Mouse (Mus musculus) c-Kit-positive CD71-positive TER-119-negative erythroid progenitor cells, embryonic 14.5 days (primary cell): ENCODE results near the gene Sik2.

Source experiments
- DNase-seq: peaks from one replicate; pipeline ENCODE4 v3.0.0-alpha.2; 2013; ENCODE audit warnings: low read depth

The Sik2 gene

DNA sequence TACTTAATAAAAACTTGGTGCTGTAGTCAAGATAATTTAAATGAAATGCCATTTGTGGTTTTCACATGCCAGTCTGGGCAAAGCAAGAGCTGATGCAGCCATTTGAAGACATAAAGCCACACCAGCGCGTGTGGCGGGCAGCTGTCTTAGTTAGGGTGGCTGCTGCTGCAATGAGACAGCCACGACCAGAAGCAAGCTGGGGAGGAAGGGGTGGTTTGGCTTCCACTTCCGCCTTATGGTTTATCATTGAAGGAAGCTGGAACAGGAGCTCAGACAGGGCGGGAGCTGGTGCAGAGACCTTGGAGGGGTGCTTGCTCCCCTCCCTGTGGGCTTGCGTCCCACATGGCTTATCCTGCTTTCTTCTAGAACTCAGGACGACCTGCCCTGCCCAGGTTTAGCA lies 143.1 kb downstream of the Sik2 start:
- DNase-seq, result no peak

DNA sequence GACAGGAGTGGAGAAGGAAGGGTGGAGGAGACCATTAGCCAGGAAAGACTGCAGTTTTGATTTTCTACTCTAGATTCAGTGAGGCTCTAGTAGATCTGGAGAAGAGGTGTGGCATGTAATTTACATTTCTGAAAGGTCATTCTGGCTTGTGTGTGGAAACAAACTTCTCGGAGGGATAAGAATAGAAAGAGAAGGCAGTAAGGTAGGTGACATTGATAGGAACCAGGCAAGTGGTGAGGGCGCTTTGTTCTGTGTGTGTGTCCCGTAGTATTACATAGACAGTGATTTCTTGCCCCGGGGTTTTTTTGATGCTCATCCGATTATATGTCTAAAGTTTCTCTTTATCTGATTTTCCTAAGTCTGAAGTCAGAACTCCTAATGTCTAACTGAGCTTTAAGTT lies 144.0 kb downstream of the Sik2 start:
- no peak for DNase-seq

DNA sequence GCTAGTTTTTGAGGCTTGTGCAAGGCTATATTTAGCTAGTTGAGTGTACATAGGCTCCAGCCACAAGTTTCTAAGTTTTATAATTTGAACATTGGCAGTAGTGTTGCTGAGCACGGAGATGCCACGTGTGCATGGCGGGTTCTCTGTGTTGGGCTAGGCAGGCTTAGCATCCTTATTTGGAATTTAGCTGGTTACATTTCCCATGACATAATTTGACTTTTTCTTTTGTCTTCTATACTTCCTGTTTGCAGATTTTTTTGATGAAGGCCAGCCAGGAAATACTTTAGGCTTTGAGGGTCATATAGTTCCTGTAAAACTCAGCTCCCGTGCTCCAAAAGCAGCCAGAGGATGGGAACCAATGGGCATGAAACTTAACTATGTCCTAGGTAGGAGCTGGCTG lies 145.0 kb downstream of the Sik2 start:
- DNase-seq, result no peak

DNA sequence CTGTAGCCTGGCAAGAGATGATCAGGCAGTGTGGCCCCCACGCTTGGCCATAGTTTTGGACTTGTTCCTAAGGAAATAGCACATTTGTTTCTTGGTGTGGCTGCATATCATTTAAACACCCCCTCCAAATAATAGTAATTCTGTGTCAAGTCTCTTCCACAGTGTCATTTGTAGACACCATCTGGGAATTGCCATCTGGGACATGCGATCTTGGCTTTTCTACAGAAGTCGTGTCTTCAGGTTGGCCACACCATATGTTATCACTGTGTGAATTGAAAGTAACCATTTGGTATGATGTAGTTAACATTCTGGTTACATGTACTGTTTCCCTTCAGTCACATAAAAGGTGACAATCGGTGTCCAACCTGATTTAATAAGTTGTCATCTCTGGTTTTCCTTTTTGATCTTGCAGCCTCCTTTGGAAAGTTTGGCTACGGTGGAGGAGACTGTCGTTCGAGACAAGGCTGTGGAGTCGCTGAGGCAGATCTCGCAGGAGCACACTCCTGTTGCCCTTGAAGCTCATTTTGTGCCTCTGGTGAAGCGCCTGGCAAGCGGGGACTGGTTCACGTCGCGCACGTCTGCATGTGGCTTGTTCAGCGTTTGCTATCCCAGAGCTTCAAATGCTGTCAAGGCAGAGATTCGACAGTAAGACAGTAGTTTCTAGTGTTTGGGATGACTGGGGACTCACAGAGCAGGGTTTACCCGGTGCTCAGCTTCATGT lies 147.6 kb downstream of the Sik2 start:
- no peak for DNase-seq

DNA sequence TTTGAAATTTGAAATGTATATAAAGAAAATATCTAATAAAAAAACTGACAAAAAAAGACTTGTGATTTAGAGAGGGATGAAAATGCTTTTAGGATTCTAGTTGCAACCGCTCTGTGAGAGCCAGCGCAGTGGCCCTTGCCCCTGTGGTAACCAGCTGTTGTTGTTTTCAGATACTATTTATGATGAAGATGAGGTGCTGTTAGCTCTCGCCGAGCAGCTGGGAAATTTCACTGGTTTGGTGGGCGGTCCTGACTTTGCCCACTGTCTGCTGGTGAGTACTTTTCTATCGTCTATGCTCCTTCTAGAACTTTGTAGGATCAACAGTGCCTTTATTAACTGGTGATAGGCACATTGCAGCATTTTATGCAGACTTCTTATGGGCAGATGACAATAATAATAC lies 150.2 kb downstream of the Sik2 start:
- no peak for DNase-seq

DNA sequence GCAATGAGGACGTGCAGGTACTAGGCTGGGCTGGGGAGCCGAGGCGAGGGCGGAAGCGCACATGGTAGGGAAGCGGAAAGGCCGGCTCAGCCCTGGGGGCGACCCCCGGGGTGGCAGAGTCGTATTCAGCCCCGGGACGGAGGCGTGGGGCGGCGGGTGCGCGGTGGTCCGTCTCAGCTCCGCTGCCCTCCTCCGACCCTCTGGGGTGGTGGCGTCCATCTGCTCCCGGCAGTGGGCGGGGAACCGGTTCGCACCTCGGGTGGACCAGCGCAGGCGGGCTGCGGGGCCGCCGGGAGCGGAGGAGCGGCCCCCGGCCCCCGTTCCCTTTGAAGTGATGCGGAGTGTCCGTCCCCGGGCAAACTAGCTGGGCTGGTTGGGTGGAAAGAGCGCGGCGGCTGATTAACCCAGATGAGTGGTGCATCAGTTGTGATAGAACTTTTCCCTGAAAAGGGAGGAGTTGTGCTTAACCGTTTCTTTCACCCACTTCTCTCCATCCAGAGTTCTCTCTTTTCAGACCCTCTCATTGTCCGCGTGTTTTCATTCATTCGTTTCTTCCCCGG lies 151.7 kb downstream of the Sik2 start:
- peak; percentile 56 for DNase-seq

DNA sequence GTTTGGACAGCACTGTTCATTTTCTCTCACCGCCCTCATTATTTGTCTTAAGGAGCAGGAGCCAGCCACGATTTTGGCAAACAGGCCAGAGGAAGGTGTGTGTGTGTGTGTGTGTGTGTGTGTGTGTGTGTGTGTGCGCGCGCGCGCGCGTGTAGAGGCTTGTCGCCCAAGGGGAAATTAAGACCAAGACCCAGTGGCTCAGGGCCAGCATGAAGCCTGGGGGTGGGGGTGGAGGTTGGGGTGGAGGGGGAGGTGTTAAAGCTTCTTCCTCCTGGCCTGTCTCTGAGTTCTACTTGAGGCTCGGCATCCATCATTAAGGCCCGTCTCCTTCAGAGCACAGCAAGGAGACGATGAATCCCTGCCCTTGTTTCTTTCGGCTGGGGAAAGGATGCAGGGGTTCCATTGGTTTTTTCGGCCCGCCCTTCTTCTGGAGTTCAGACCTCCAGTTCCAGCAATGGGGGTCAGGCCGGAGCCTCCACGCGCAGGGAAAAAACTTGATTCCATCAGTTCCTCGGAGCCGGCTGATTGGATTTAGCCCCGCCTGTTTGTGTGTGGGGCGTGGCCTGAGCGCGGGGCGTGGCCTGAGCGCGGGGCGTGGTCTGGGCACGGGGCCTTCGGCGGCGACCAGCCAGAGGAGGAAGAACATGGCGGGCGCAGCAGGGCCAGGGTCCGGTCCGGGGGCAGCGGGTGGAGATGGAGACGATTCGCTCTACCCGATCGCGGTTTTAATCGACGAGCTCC lies 152.4 kb downstream of the Sik2 start:
- peak; percentile 72 for DNase-seq

DNA sequence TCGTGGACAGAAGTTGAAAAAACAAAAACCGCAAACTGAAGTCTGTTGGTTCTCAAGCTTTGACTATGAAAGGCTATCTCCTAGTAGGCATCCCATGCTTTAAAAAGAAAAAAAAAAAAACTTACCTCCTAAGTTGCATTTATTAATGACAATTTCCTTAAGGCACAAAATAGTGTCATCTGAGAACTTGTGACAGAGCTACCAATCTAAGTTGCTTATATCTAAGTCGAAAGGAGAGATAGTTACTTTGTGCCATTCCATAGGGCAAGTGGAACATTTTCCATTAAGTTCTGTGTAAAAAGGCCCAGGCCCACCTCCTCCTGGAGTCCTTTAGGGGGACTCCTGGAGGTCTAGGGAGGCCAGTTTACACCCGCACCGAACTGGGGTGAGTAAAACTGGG lies 153.1 kb downstream of the Sik2 start:
- no peak for DNase-seq

DNA sequence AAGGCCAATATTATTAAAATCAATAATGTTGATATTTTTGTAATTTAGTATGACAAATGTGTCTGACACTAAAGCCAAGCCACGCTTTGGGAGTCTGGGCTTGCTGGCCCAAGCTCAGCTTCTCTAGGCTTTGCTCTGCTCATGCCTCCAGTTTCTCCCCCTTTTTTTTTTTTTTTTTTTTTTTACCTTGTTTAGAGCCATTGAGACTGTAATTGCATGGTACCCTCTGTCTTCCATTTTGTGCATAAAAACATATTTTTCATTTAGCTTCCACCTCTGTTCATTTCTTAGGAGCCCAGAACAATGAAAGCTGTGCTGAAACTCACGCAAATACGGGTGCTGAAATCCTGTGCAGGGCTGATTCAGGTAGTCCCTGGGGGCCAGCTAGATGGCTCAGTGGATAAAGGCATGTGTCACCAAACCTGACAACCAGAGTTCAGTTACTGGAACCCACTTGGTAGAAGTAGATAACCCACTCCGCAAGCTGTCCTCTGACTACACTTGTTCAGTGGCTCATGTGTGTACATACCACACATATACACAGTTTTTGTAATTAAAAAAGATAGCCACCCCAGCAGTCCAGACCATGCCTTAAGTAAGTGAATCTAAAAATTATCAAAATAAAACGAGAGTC lies 153.6 kb downstream of the Sik2 start:
- DNase-seq, result peak; percentile 69

DNA sequence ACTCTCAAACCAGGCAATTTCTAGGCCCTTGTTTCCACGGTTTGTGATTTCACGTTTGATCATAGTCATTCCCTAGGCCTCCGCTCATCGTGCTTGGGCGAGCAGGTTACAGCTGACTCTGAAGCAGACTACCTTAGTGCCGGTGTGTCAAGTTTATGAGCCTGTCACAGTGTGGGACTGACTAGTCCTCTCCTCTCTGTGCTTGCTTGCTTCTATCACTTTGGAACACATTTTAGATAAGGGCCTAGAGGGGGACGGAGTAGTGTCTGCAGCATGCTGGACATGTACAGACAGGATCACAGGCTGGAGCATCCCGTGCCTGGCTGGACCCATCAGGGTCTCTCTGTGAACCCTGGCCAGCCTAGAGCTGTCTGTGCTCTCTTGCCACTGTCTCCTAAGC lies 154.5 kb downstream of the Sik2 start:
- peak; percentile 54 for DNase-seq

DNA sequence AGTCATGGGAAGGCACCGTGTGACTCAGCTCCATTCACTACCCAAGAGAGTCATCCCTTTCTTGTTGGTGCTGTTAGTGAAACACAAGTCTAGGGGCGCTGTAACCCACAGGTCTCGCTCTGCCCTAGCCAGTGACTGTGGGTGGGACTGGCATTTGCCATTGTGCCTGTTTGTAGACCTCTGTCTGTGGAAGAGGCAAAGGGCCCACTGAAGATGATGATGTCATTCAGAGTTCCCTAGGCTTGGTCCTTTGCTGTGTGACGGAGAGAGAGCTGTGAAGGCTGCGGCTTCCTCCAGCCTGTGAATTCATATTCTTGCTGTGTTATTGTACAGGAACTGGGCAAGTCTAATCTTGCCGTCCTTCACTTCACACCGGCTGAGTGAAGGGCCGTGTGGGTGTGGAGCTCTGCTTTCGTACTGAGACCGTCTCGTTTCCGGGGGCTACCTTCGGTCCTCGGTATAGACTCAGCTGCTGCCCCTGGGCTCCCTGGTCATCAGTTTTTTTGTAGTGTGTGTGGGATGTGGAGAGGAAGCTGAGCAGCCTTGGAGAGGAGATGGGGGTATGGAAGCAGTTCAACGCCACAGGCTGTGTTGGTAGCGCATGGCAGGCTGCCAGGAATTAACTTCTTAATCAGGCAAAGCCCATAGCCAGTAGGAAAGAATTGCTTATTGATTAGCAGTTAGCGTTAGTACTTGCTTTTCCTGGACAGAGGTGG lies 156.1 kb downstream of the Sik2 start:
- no peak for DNase-seq

DNA sequence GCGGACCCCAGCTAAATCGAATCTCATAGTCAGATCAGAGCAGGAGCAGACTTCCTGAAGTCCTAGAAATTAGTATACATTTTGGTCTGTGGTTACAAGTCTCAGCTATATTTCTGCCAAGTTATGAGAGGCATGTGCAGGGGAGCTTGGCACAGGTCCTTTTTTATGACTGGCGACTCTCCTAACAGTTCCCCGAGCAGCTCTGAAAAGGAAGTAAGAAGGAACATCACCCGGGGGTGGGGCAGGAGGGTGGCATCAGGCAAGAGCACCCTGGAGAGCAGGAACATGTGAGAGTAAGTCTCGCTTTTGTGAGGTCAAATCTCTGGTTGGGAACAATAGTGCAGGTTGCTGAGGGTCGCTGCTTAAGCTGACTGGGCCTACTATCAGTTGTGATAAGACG lies 158.2 kb downstream of the Sik2 start:
- no peak for DNase-seq

DNA sequence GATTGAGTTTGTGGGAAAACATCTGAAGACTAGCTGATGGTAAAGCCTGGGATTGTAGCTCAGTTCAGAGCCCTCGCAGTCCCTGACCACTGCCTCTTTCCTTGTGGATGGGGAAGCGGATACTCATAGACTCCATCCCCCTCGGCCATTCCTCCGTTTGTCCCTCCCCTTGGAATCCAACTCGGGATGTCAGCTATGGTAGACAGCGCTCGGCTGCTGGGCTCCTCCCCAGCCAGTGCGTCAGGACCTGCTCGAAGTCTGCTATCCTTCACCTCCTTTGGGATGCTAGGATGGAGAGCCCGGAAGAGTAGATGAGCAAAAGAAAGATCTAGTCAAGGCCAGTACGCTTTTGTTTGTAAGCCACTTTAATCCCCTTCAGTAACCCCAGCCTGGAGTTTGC lies 158.6 kb downstream of the Sik2 start:
- no peak for DNase-seq

DNA sequence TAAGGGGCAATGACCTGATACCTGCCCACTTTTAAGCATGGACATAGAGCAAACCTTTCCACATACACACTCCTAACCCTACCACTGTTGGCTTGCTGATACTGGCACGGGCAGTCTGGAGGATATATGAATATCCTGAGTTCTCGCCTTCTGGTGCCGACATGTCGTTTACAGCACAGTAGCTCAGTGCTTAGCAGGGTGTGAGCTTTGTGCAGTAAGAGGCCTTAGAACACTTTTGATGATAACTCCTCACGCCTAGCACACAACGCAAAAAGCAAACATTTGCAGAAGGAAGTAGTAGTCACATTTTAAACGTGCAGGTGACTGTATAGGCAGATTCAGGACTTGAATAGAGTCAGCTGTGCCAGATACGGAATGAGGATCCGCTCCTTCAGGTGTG lies 159.1 kb downstream of the Sik2 start:
- no peak for DNase-seq

DNA sequence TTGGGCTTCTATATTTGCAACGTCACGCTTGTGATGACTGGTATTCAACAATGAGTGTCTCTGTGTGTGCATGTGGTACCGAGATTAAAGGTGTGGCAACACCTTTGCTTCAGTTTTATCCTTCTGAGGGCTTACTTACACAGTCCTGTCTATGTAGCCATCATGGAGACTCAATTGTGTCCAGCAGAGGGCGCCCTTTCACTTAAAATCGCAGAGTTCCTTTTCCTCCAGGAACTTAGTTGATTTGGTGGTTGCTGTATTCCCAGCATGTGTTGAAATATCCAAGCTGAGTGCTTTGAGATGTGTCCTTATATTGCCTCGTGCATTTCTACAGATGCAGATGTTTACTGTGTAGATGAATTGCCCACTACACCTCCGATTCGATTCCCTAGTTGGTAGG lies 159.6 kb downstream of the Sik2 start:
- DNase-seq, result peak; percentile 75

DNA sequence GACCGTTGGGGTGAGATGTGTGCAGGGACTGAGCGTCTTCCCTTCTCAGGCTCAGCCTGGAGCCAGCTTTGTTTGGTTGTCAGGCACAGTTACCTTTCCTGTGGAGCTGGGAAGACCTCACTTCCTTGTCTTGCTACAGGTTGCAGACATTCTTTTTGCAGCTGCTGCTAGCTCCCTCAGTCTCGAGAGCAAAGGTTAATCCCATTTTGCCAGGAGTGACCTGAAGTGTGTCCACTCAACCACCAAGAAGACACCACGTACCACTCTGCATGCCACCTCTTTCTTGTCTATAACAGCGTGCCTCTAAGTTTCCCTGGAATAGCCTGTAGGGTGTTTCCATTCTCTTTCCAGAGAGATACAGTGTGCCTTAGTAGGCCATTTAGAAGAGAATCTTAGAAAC lies 160.1 kb downstream of the Sik2 start:
- no peak for DNase-seq

DNA sequence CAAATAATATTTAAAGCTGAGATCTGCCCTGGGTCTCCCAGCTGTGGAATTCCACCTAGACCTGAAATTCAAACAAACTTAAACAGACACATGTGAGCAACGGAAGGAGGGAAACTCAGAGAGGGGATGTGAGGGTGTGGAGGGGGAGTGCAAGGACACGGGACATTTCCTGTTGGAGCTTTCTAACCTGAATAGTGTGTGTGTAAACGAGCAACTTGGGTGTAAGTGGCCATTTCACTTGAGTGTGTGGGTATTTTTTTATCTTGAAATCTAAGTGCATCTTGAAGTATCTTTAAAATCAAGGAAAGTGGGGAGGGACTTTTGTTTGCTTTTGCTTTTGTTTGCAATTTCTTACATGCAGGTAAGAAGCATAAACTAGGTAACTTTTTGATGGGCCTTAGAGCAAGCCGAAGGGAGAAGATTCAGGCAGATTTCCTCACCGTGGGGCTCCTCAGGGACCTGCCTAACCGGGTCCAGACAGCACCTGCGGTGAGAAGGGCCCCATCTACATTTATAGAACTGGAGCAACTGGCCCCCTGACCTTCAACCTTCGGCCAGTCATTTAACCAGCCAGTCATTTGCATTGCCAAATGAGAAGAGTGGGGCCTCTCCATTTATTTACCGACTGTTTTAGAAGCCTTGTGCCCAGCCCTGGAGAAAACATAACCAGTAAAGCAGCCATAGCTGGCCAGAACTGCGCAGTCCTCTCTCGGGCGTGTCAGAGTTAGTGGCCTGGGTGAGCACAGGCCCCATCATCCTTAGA lies 161.1 kb downstream of the Sik2 start:
- DNase-seq, result no peak

DNA sequence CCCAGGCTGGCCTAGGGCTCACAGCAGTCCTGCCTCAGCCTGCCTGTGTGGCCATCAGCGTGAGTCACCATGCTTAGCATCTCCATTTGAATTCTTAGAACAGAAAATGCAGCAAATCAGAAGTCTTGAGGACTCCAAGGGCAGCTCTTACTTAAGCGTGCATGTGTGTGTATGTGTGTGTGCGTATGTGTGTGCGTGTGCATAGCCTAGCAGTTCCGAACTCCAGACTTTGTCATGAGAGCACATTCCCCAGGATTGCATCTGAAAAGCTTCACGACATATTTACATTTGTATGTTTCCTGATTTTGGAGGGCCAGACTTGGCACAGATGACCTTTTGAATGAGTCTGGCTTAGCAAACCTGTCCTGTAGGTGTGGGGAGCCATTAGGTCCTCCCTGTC lies 161.7 kb downstream of the Sik2 start:
- no peak for DNase-seq

DNA sequence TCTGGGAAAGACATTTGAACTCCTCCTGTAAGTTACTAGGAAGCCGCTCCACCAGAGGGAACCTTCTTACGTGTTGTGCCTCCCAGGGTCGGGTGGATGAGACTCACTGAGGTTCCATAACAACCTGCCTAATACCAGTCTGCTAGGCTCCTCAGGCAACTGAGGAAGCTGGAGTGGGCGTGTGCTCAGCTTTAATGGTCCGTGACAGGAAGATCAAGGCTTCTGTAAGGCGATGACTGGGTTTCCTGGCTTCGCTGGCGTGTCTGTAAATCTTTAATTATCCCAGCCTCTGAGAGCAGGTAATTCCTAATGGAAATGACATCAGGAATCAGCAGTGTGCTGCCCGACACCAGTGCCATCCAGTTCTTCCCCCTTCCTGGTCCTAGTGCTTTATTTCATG lies 163.3 kb downstream of the Sik2 start:
- DNase-seq, result no peak

DNA sequence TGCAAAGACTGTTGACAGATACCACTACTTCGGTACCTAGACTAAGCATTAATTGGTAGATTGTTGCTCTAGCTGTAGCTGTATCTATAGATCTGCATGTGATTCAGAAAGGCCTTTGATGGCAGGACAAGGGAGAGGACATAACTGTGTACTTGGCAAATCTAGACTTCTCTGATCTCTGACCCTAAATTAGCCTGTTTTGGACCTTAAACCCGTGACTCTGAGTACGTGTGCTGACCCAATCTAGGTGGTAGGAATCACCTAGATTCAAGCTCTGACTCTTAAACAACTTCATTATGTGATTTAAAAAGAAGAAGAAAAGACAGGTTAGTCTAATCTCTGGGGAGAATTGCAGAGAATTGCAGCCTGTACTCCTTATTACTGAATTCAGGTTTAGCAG lies 163.8 kb downstream of the Sik2 start, which contains the start of gene Ppp2r1b:
TSS of gene Ppp2r1b (plus strand) at position 221 of the 400 bp plus-strand sequence.
- no peak for DNase-seq
